Mouse (Mus musculus): ENCODE data around the gene Irak4. TPM values are rescaled to one million over a fixed set of nuclear protein-coding genes. Genes with fewer than 3 reads are reported as not detected.
A peak's percentile ranks its signal among the peaks of the same experiment; 100 is the strongest.

Irak4 gene
- 9.2 and 9.8 TPM in 2 replicates for polyA plus RNA-seq (2015; fragmentation: Nextera tagmentation; extraction: Ambion mirVana)

- Histone ChIP-seq H3K36me3 (ENCODE audit: control insufficient read depth, insufficient read depth, low read length) (no peaks in the 10 kb centered on the region), H3K4me3 (ENCODE audit: low read length) (peak within 1 kb of the TSS; percentile 84), H3K9ac (ENCODE audit: low read length) (peak within 1 kb of the TSS; percentile 82), H3K27me3 (ENCODE audit: control insufficient read depth, insufficient read depth, low read depth, low read length) (no peaks in the 10 kb centered on the region), H3K27ac (ENCODE audit: low read length) (peak within 1 kb of the TSS; percentile 85), H3K4me1 (replicated peaks; ENCODE audit: control insufficient read depth, insufficient read depth, low read length) (peaks cover 4% of the 10 kb centered on the region), H3K9me3 (ENCODE audit: control insufficient read depth, low read length) (no peaks in the 10 kb centered on the region), H3K4me2 (ENCODE audit: low read depth, low read length) (peak within 1 kb of the TSS; percentile 85)
- ATAC-seq (ENCODE audit: low read depth), result peak; percentile 99
- WGBS, result under 1% methylated on average over 45 of the region's 45 CpGs
Observed at GRCm38 (mm10) chr15:94543409-94544051, at the start of gene Irak4, which contains the start of gene Pus7l. Gene Irak4, plus strand, starts transcription at chr15:94543643. Gene Pus7l, minus strand, starts transcription at chr15:94543547.

DNA sequence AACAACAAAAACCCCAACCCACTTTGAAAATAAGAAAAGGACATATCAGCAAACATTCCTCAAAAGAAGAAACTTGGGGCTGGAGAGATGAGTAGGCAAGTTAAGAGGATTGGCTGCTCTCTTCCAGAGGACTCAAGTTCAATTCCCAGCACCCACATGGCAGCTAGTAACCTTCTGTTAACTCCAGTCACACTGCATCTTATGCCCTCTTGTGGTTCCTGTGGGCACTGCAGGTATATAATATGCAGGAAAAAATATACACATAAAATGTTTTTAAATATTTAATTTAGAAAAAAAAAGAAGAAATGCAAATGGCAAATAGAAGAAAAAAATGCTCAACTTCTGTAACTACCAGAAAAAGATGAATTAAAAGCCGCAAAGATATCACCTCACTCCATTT lies 49.0 kb upstream of the Irak4 start:
- WGBS, result 98% methylated on average over 1 of the region's 1 CpGs
- Histone ChIP-seq H3K4me1 (replicated peaks; ENCODE audit: control insufficient read depth, insufficient read depth, low read length) (no peaks in the 10 kb centered on the region), H3K9ac (ENCODE audit: low read length) (no peak overlapping the region), H3K27ac (ENCODE audit: low read length) (no peak overlapping the region), H3K9me3 (ENCODE audit: control insufficient read depth, low read length) (0 out of 2 replicates have a peak, but pooled peaks cover 4% of the 10 kb centered on the region), H3K27me3 (ENCODE audit: control insufficient read depth, insufficient read depth, low read depth, low read length) (no peaks in the 10 kb centered on the region), H3K4me2 (ENCODE audit: low read depth, low read length) (no peak overlapping the region), H3K36me3 (ENCODE audit: control insufficient read depth, insufficient read depth, low read length) (no peaks in the 10 kb centered on the region), H3K4me3 (ENCODE audit: low read length) (no peak overlapping the region)
- no peak for ATAC-seq (ENCODE audit: low read depth)

- Histone ChIP-seq H3K9me3 (ENCODE audit: control insufficient read depth, low read length) (0 out of 2 replicates have a peak, but pooled peaks cover 4% of the 10 kb centered on the region), H3K27me3 (ENCODE audit: control insufficient read depth, insufficient read depth, low read depth, low read length) (no peaks in the 10 kb centered on the region), H3K4me2 (ENCODE audit: low read depth, low read length) (no peak overlapping the region), H3K36me3 (ENCODE audit: control insufficient read depth, insufficient read depth, low read length) (no peaks in the 10 kb centered on the region), H3K4me3 (ENCODE audit: low read length) (no peak overlapping the region), H3K27ac (ENCODE audit: low read length) (no peak overlapping the region), H3K9ac (ENCODE audit: low read length) (no peak overlapping the region), H3K4me1 (replicated peaks; ENCODE audit: control insufficient read depth, insufficient read depth, low read length) (no peaks in the 10 kb centered on the region)
- WGBS, result 63% methylated on average over 10 of the region's 10 CpGs
- no peak for ATAC-seq (ENCODE audit: low read depth)
Observed at GRCm38 (mm10) chr15:94495936-94496335, 47.5 kb upstream of the Irak4 start.

DNA sequence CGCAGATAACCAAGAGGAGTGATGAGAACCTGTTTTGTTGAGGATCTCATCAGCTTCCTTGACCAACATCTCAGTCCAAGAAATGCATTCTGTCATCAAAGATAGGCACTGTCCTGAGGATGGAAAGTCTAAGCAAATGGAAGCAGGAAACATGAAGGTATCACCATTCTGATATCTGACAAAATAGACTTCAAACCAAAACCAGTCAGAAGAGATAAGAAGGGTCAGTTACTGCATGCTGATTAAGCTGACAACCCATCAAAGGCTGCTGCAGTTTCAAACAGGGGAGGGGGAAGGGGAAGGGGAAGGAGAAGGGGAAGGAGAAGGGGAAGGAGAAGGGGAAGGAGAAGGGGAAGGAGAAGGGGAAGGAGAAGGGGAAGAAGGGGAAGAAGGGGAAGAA lies 44.2 kb upstream of the Irak4 start:
- no peaks in the 10 kb centered on the region for H3K4me1 ChIP-seq (replicated peaks; ENCODE audit: control insufficient read depth, insufficient read depth, low read length)
- no peaks in the 10 kb centered on the region for H3K27me3 ChIP-seq (ENCODE audit: control insufficient read depth, insufficient read depth, low read depth, low read length)
- H3K4me2 ChIP-seq (ENCODE audit: low read depth, low read length), result no peak overlapping the region
- no peaks in the 10 kb centered on the region for H3K36me3 ChIP-seq (ENCODE audit: control insufficient read depth, insufficient read depth, low read length)
- 0 out of 2 replicates have a peak, but pooled peaks cover 2% of the 10 kb centered on the region for H3K9me3 ChIP-seq (ENCODE audit: control insufficient read depth, low read length)
- no peak overlapping the region for H3K9ac ChIP-seq (ENCODE audit: low read length)
- WGBS, result 76% methylated on average over 1 of the region's 1 CpGs
- no peak overlapping the region for H3K27ac ChIP-seq (ENCODE audit: low read length)
- H3K4me3 ChIP-seq (ENCODE audit: low read length), result no peak overlapping the region
- ATAC-seq (ENCODE audit: low read depth), result no peak

DNA sequence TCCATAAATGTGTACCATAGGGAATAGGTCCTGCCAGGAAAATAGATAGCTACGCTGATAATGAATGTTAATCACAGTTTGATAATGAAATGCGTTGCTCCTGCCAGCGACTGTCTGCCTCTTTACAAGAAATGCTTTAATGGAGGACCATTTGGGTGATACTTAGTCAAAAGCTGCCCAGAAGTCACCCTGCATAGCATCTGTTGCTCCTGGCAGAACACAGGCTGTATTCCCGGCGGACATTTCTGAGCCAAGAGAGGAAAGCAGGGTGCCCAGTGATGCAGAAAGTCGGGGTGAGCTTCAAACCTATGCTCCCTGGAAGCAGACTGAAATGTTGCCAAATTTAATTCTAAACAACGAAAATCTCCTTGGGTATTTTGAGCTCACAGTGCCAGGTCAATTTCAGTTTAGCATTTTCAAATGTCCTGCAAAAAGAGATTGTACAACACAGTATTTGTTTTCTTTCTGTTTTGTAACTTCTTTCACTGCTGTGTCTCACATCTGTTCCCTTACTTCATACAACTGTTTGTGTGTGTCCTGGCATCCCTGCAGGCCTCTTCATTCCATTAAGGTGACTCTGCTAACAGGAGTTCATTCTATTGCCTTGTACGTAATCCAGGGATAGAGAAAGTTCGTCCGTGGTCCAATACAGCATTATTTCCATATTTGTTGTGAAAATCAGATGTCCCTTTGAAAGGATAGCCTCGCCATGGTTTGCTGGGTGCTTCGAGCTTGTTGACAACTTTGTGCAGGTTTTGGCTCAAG lies 39.8 kb upstream of the Irak4 start:
- Histone ChIP-seq H3K27me3 (ENCODE audit: control insufficient read depth, insufficient read depth, low read depth, low read length) (no peaks in the 10 kb centered on the region), H3K9me3 (ENCODE audit: control insufficient read depth, low read length) (no peaks in the 10 kb centered on the region), H3K4me2 (ENCODE audit: low read depth, low read length) (no peak overlapping the region), H3K4me3 (ENCODE audit: low read length) (no peak overlapping the region), H3K36me3 (ENCODE audit: control insufficient read depth, insufficient read depth, low read length) (no peaks in the 10 kb centered on the region), H3K4me1 (replicated peaks; ENCODE audit: control insufficient read depth, insufficient read depth, low read length) (no peaks in the 10 kb centered on the region), H3K27ac (ENCODE audit: low read length) (no peak overlapping the region), H3K9ac (ENCODE audit: low read length) (no peak overlapping the region)
- no peak for ATAC-seq (ENCODE audit: low read depth)
- WGBS, result 74% methylated on average over 12 of the region's 12 CpGs

GRCm38 (mm10) chr15:94517913-94518491 lies 25.4 kb upstream of the Irak4 start:
- Histone ChIP-seq H3K9ac (ENCODE audit: low read length) (no peak overlapping the region), H3K4me3 (ENCODE audit: low read length) (no peak overlapping the region), H3K4me2 (ENCODE audit: low read depth, low read length) (no peak overlapping the region), H3K9me3 (ENCODE audit: control insufficient read depth, low read length) (0 out of 2 replicates have a peak, but pooled peaks cover 2% of the 10 kb centered on the region), H3K4me1 (replicated peaks; ENCODE audit: control insufficient read depth, insufficient read depth, low read length) (no peaks in the 10 kb centered on the region), H3K27ac (ENCODE audit: low read length) (no peak overlapping the region), H3K27me3 (ENCODE audit: control insufficient read depth, insufficient read depth, low read depth, low read length) (no peaks in the 10 kb centered on the region), H3K36me3 (ENCODE audit: control insufficient read depth, insufficient read depth, low read length) (no peaks in the 10 kb centered on the region; the same call in 1 of the 2 replicates)
- no peak for ATAC-seq (ENCODE audit: low read depth)
- WGBS, result 69% methylated on average over 16 of the region's 16 CpGs

DNA sequence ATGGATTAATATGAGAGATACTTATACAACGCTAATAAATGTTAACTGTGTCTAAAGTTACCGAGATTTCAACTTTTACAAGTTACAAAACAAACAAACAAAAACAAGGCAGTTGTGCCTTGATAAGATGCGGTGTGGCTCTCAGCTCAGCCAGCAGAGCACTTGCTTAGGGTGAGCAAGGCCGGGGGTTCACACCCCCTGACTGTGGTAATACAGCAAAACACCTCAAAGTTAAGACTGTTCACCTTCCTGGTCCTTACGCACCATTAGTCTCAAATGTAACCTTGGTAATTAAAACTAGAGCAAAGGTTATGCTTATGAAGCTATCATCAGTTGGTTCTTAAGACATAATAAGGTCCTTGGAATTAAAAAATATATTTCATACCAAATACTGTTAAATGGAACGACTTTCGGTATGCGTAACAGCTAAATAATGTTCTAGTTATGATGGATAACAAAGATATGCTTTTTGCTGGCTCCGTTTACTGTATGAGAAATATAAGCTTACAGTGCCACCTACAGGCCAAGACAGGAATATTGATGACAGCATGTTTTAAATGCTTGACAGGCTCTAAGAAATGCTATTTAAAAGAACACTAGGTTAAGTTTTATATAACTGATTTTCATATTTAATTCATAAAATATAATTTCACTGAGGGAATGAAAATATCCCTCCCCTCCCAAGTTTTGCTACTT lies 23.1 kb upstream of the Irak4 start:
- no peak overlapping the region for H3K4me3 ChIP-seq (ENCODE audit: low read length)
- H3K4me2 ChIP-seq (ENCODE audit: low read depth, low read length), result no peak overlapping the region
- no peaks in the 10 kb centered on the region; the same call in 1 of the 2 replicates for H3K36me3 ChIP-seq (ENCODE audit: control insufficient read depth, insufficient read depth, low read length)
- 0 out of 2 replicates have a peak, but pooled peaks cover 2% of the 10 kb centered on the region for H3K9me3 ChIP-seq (ENCODE audit: control insufficient read depth, low read length)
- no peak overlapping the region for H3K27ac ChIP-seq (ENCODE audit: low read length)
- no peaks in the 10 kb centered on the region for H3K27me3 ChIP-seq (ENCODE audit: control insufficient read depth, insufficient read depth, low read depth, low read length)
- 0 out of 2 replicates have a peak, but pooled peaks have one; percentile 38 for ATAC-seq (ENCODE audit: low read depth)
- 31% methylated on average over 9 of the region's 9 CpGs for WGBS
- no peaks in the 10 kb centered on the region for H3K4me1 ChIP-seq (replicated peaks; ENCODE audit: control insufficient read depth, insufficient read depth, low read length)
- H3K9ac ChIP-seq (ENCODE audit: low read length), result no peak overlapping the region

- Histone ChIP-seq H3K9ac (ENCODE audit: low read length) (no peak overlapping the region), H3K27me3 (ENCODE audit: control insufficient read depth, insufficient read depth, low read depth, low read length) (no peaks in the 10 kb centered on the region), H3K4me2 (ENCODE audit: low read depth, low read length) (no peak overlapping the region), H3K36me3 (ENCODE audit: control insufficient read depth, insufficient read depth, low read length) (no peaks in the 10 kb centered on the region; the same call in 1 of the 2 replicates), H3K9me3 (ENCODE audit: control insufficient read depth, low read length) (0 out of 2 replicates have a peak, but pooled peaks cover 2% of the 10 kb centered on the region), H3K27ac (ENCODE audit: low read length) (no peak overlapping the region), H3K4me3 (ENCODE audit: low read length) (no peak overlapping the region), H3K4me1 (replicated peaks; ENCODE audit: control insufficient read depth, insufficient read depth, low read length) (no peaks in the 10 kb centered on the region)
- WGBS, result 78% methylated on average over 5 of the region's 5 CpGs
- ATAC-seq (ENCODE audit: low read depth), result no peak
Observed at GRCm38 (mm10) chr15:94520959-94521358, 22.5 kb upstream of the Irak4 start.
